Mouse (Mus musculus): ENCODE measurements around the gene Tpd52l2.
A peak's percentile ranks its signal among the peaks of the same experiment; 100 is the strongest.
"Not testable (repeated sequence)": the region's sequence is repeated elsewhere in the genome, so short reads cannot be mapped to it uniquely, and the experiment has no call there.

Tpd52l2 gene

DNA sequence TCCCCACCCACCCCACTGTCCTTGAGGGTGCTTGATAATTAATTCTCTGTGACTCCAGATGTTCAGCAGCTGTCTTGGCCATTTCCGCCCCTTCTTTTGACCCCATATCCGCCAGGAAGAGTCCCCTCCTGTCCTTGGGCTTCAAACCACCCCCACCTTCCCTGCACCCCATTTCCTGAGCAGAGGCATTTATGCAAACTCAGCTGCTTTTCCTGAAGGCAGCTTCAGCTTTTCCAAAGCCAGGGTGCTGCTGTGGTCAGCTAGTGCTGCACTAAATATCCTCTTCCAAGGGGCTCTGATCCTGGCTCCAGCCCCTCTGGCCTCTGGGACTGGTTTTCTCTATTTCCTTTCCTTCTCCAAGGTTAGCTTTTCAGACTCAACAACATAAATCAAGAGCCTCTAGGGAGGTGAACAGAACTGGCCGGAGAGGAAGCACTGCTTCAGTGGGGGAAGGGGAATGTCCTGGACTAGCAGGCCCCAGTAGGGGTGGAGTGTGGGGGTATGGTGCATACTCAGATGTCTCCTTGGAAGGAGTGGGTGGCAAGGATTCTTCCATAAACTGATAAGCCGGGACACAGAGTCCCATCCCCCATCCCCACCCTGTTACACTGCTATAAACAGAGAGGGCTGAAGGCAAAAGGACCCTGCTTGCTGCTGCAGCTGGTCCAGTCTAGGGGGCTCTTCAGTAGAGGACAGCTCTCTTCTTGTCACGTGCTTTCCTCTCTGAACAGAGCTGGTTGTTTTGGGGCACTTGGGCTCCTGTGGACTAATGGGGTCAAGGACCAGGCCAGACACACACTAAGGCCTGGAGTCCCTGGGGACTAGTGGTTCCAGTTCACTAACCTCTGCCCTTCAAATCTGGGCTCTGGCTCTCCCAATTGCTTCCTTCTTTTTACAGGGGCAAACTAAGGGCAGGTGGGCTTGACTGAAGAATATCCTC is 9.3 kb upstream of the Tpd52l2 start:
- no peak for DNase-seq

DNA sequence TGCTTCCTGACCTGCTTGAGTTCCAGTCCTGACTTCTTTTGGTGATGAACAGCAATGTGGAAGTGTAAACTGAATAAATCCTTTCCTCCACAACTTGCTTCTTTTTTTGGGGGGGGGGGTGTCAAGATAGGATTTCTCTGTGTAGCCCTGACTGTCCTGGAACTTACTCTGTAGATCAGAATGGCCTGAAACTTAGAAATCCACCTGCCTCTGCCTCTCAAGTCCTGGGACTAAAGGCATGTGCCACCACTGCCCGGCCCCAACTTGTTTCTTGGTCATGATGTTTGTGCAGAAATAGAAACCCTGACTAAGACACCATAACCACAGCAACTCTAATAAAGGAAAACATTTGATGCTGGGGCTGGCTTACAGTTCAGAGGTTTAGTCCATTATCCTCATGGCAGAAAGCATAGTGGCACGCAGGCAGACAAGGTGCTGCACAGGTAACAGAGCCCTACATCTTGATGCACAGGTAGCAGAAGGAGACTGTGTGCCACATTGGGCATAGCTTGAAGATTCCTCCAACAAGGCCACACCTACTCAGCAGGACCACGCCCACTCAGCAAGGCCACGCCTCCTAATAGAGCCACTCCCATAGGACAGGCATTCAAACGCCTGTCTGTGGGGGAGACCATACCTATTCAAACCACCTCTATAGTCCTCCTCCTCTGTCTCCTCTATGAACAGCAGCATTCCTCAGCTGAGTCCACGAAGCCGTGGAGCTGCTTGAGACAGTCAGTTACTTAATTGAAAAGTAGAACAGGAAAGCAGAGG is 5.3 kb upstream of the Tpd52l2 start:
- DNase-seq: peak; percentile 32

DNA sequence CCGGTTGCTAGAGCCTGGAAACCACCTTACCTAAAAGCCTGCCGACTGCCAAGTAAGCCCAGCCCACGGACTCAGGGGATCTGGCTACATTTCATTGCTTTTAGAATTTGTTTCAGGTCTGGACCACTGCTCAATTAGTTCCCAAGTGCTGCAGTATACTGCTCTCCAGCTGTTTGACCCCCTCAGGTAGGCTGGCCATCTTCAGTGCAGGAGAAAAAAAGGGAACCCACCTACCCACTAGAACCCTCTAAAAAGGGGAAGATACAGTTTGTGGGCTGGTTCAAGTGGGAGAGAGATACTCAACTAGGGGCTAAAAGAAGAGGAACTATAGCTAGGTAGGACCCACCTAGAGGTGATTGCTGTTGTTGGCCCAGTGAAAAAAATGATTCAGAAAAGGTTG is 4.7 kb upstream of the Tpd52l2 start:
- no peak for DNase-seq

- DNase-seq: no peak
These were observed 3.6 kb upstream of the Tpd52l2 start, which contains the start of gene Abhd16b for GRCm38 (mm10) chr2:181493156-181493927. TSS of gene Abhd16b (plus strand) at chr2:181493206.

DNA sequence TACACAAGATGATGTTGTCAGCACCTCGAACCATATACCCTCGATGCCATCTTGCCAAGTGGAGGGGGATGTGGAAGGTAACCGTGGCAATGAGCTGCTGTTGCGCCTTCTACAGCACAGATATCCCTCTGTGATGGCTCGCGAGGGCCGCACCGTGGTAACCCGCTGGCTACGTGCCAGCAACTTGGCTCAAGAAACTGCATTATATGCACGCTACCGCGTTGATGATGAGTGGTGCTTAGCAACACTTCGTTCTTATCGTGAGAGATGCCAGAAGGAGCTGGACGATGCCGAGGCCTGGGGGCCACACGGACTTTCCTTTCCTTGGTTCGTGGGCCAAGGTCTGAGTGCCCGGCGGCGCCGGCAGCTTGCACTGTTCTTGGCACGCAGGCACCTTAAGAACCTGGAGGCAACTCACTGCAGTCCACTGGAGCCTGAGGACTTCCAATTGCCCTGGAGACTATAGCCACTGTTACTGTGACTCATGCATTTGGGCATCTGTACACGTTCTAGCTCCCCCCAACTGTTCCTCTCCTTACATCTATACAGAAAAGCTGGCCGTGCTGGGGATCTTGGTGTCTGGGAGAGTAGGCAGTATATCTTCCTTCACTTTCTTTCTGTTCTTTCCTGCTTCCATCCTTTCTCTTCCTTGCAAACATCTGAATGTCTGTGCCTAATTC is 2.5 kb upstream of the Tpd52l2 start:
- no peak for DNase-seq

DNA sequence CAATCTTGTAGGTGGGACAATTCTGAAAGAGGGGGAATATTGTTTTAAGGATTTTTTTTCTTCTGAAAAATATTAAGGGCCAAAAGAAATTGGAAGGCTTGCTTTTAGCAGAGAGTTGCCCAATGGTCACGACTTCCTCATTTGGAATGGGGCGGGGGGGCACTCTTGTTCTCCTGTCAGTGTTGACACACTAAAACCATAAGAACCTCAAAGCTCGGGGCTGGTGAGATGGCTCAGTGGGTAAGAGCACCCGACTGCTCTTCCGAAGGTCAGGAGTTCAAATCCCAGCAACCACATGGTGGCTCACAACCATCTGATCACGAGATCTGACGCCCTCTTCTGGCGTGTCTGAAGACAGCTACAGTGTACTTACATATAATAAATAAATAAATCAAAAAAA is 1.1 kb upstream of the Tpd52l2 start:
- DNase-seq: not testable (repeated sequence)

- peak; percentile 69 for DNase-seq
These were observed 661 bp upstream of the Tpd52l2 start for GRCm38 (mm10) chr2:181496281-181496680.

- DNase-seq: peak; percentile 48
These were observed 570 bp downstream of the Tpd52l2 start for GRCm38 (mm10) chr2:181497548-181497875.

- no peak for DNase-seq
These were observed 1.7 kb downstream of the Tpd52l2 start for GRCm38 (mm10) chr2:181498644-181499043.

DNA sequence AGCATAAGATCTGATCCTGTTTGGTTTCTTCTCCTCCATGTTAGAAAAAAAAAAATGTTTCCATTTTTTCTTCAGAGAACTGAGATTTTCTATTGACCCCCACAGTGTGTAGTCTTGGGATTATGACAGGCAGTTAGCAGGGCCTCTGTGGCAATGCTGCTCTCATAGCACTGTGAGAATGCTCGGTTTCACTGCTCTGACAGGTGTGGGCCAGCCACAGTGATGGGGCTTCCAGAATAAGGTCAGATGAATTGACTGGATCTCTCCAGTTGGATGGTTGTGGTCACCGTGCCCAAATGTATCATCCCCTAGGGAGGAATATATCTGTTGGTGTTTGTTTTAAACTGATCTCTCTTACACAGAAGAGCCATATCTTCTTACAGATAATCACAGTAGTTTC is 12.2 kb downstream of the Tpd52l2 start:
- DNase-seq: no peak

DNA sequence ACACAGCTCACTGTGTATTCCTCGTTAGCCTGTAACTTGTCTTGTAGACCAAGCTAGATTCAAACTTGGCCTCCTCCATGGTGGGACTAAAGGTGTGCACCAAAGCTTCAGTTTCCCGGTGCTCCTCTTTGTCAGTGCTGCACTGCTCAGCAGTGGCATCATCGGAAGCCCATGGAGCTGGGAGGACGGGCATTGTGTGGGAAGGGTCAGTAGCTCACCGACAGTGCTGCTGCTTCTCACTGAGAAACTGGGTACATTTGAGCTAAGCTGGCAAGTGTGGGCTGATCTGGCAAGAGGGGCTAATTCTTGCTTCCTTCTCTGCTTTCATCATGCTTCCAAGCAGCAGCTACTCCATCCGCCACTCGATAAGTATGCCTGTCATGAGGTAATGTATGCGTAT is 14.3 kb downstream of the Tpd52l2 start:
- DNase-seq: no peak

- no peak for DNase-seq
These were observed 22.3 kb downstream of the Tpd52l2 start for GRCm38 (mm10) chr2:181519201-181519600.

GRCm38 (mm10) chr2:181520118-181520935 is 23.4 kb downstream of the Tpd52l2 start, which contains the start of gene Dnajc5:
TSS of gene Dnajc5 (plus strand) at chr2:181520485.
- peak; percentile 98 for DNase-seq

DNA sequence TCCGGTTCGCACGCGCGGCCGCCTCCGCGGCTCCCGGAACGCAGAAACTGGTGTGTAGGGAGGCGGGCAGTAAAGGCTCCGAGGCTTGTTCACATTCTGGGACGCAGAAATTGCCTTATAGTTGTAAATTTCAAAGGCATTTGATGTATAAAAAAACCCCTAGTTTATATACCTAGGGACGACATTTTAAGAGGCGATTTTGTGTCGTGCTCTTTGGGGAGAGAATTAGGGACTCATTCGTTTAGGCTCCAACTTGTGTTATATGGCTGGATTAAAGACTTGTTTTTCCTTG is 23.9 kb downstream of the Tpd52l2 start:
- DNase-seq: no peak

DNA sequence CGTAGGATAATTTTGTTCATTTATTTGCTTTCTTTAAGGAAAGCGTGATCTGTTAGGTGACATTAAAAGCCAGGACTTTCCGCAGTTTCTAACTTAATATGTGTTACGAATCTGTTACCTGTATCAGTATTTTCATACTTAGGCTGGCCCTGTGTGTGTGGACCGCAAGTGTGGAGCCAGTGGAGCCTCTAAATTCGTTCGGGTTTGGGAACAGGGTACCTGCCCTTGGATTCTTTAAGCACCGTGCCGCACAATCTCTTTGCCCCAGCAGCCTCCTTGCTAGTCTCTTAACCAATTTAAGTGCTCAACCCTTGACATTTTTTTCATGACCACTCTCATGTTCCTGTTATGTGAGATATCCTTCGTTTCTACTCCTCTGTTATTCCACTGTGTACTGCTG is 24.5 kb downstream of the Tpd52l2 start:
- DNase-seq: no peak

DNA sequence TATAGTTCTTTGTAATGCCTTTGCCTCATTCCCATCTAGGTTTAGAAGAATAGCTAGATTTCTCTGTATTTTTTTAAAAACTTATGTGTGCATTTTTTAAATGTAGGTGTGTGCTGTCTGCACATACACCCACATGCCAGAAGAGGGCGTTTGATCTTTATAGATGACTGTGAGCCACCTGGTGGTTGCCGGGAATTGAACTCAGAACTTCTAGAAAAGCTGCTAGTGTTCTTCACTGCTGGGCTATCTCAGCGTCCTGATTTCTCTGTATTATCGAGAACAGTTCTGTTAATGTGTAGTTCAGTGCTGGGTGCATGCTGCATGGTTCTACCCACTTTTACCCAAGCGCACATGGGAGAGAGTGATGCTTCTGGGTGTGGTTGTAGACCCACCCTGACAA is 25.9 kb downstream of the Tpd52l2 start:
- peak; percentile 46 for DNase-seq

DNA sequence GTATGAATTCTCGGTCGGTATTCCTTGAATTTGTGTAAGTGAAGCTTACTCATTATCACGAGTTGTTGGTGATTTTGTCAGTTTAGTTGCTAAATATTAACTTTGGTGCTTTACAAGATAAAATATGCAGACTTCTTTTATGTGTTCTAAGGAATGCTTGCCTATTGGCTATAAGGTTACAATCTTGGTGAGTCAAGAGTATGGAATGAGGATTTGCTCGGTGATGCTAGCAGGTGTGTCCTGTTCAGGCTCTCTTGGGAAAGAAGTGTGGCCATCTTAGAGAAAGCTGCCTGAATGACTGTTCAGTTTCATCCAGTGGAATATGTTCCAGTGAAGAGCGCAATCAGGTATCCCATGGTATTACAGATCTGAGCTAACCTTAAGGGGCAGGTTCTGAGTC is 28.6 kb downstream of the Tpd52l2 start:
- DNase-seq: no peak

DNA sequence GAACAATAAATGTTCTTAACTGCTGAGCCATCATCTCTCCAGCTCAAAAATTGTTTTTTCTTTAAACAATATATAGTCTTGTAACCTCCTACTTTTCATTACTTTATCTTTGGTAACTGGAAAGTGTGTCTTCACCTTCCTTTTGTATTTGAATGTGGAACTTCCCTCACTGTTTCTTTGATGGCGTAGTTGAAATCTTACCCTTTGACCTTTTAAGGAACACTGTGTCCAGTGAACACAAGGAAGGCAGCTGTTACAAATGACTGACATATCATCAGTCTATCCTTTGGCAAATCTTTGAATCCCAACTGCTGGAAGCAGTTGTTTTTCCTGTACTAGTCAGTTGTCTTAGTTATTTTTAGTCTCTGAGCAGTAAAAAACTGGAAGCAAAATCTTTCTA is 32.1 kb downstream of the Tpd52l2 start:
- no peak for DNase-seq

DNA sequence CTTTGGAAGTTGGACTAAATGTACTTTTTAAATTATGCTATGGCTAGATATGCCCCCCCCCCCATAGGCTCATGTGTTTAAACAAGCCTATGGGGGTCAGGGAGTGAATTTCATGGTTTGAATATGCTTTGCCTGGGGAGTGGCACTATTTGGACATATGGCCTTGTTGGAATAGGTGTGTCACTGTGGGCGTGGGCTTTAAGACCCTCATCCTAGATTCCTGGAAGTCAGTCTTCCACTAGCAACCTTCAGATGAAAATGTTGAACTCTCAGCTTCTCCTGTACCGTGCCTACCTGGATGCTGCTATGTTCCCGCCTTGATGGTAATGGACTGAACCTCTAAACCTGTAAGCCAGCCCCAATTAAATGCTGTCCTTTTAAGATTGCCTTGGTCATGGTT is 35.6 kb downstream of the Tpd52l2 start:
- DNase-seq: no peak

DNA sequence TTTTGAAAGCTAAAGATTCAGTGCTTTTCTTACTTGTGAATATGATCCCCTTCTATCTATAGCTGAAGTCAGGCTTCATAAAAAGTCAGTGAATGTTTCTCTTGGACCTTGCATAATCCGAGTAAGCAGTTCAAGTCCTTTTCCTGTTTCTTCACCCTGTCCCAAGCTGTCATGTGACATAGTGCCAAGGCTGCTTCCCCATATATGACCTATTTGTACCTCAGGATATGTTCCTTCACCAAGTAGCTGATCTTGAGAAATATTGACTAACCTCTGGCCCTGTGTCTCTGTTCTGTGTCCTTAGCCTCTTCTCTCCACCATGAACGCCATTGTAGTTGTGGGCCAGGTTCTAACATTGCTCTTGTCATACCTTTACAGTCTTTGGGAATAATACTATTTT is 39.5 kb downstream of the Tpd52l2 start:
- DNase-seq: no peak

GRCm38 (mm10) chr2:181537444-181538047 is 40.6 kb downstream of the Tpd52l2 start:
- DNase-seq: peak; percentile 6
